In genomic region chr9:67144511-67144910, GRCm38 (mm10) we compare ENCODE assay signal across 25 mouse cellular contexts.
"Had no signal": no experiment of that assay in that cellular context is flagged by ENCODE, and none has a peak within 500 bp of the region (broad histone marks: within the 10 kb centered on the region; RNA-seq: fewer than 3 reads in every experiment).

No protein-coding gene starts in this region.

- DNase-seq: heart, adult 2 months; heart, postnatal 4 days; kidney, adult 11 months; kidney, adult 2 months; kidney, adult 9 months; kidney, postnatal 14 days; kidney, postnatal 36 days; liver; liver, embryonic 13.5 days had no signal

- ATAC-seq: hindbrain, embryonic 16.5 days; inflammation-experienced regulatory T-cells, adult 6 months; intestine, embryonic 15.5 days had no signal

- H3K9me3 ChIP-seq: heart, embryonic 13.5 days; heart, embryonic 15.5 days; hindbrain, embryonic 10.5 days; hindbrain, embryonic 12.5 days; intestine, embryonic 15.5 days; kidney, embryonic 15.5 days; limb, embryonic 10.5 days; limb, embryonic 12.5 days; liver, embryonic 13.5 days; liver, embryonic 15.5 days had no signal

- H3K27ac ChIP-seq: heart, adult 2 months; heart, embryonic 13.5 days; heart, embryonic 15.5 days; hindbrain, embryonic 10.5 days; hindbrain, embryonic 12.5 days; hindbrain, embryonic 14.5 days; intestine, embryonic 15.5 days; kidney, embryonic 15.5 days; kidney, postnatal 0 days; left cerebral cortex, adult 2 months; limb, embryonic 10.5 days; limb, embryonic 12.5 days; liver, embryonic 13.5 days; liver, embryonic 15.5 days had no signal

- H3K4me3 ChIP-seq: heart, adult 2 months; heart, embryonic 13.5 days; heart, embryonic 15.5 days; hindbrain, embryonic 10.5 days; hindbrain, embryonic 12.5 days; intestine, embryonic 15.5 days; kidney, embryonic 15.5 days; left cerebral cortex, adult 2 months; limb, embryonic 10.5 days; limb, embryonic 12.5 days; liver, embryonic 13.5 days; liver, embryonic 15.5 days had no signal

- H3K36me3 ChIP-seq: heart, embryonic 13.5 days; heart, embryonic 15.5 days; hindbrain, embryonic 10.5 days; hindbrain, embryonic 12.5 days; intestine, embryonic 15.5 days; kidney, embryonic 15.5 days; limb, embryonic 10.5 days; limb, embryonic 12.5 days; liver, embryonic 13.5 days; liver, embryonic 15.5 days had no signal

- H3K4me1 ChIP-seq: liver, embryonic 13.5 days; liver, embryonic 15.5 days had no signal

- H3K9ac ChIP-seq: heart, embryonic 13.5 days; heart, embryonic 15.5 days; hindbrain, embryonic 12.5 days; hindbrain, embryonic 14.5 days; intestine, embryonic 15.5 days; kidney, embryonic 15.5 days; limb, embryonic 12.5 days; liver, embryonic 13.5 days; liver, embryonic 15.5 days had no signal

- H3K4me2 ChIP-seq: heart, embryonic 11.5 days; heart, embryonic 13.5 days; heart, embryonic 15.5 days; hindbrain, embryonic 12.5 days; hindbrain, embryonic 14.5 days; intestine, embryonic 15.5 days; kidney, embryonic 15.5 days; limb, embryonic 12.5 days; liver, embryonic 11.5 days; liver, embryonic 13.5 days; liver, embryonic 15.5 days had no signal

- H3K27me3 ChIP-seq: heart, embryonic 13.5 days; heart, embryonic 15.5 days; hindbrain, embryonic 12.5 days; intestine, embryonic 15.5 days; kidney, embryonic 15.5 days; limb, embryonic 12.5 days; liver, embryonic 13.5 days; liver, embryonic 15.5 days had no signal
